Mouse (Mus musculus) CH12.LX (cell line): ENCODE results near the gene Osbpl5.

Experiments used
- CTCF ChIP-seq, 2 experiments: IDR thresholded peaks in 1 of 2; conservative IDR thresholded peaks in 1 of 2; 2 replicates each; pipeline ENCODE4 v1.5.1; 2011 to 2012; ENCODE audit warnings: low read depth in 2 of 2, low read length in 2 of 2, improper control_type of control experiment in 1 of 2, inconsistent platforms in 1 of 2, mild to moderate bottlenecking in 1 of 2, moderate library complexity in 1 of 2
- ELF1 ChIP-seq: IDR thresholded peaks from 2 replicates; pipeline ENCODE4 v1.6.1; 2014; ENCODE audit warnings: low read depth, mild to moderate bottlenecking, inconsistent platforms, low read length, improper control_type of control experiment
- MAX ChIP-seq: IDR thresholded peaks from 2 replicates; pipeline ENCODE4 v1.6.1; 2011; ENCODE audit warnings: low read length, improper control_type of control experiment
- MAZ ChIP-seq: IDR thresholded peaks from 2 replicates; pipeline ENCODE4 v1.6.1; 2012; ENCODE audit warnings: low read depth, mild to moderate bottlenecking, inconsistent platforms, low read length, improper control_type of control experiment, moderate library complexity
- PAX5 ChIP-seq: IDR thresholded peaks from 2 replicates; pipeline ENCODE4 v1.6.1; 2012; ENCODE audit warnings: low read length, inconsistent platforms, mixed read lengths
- POLR2A ChIP-seq: IDR thresholded peaks from 2 replicates; pipeline ENCODE4 v1.6.1; 2011; ENCODE audit warnings: low read depth, mild to moderate bottlenecking, improper control_type of control experiment, low read length
- RAD21 ChIP-seq: IDR thresholded peaks from 2 replicates; pipeline ENCODE4 v1.6.1; 2011; ENCODE audit warnings: low read depth, mild to moderate bottlenecking, low read length, improper control_type of control experiment, moderate library complexity
- TCF12 ChIP-seq: IDR thresholded peaks from 2 replicates; pipeline ENCODE4 v1.6.1; 2014; ENCODE audit warnings: low read depth, mild to moderate bottlenecking, inconsistent platforms, low read length, improper control_type of control experiment
- USF2 ChIP-seq: conservative IDR thresholded peaks from 2 replicates; pipeline ENCODE4 v1.6.1; 2011; ENCODE audit warnings: low read depth, low read length, improper control_type of control experiment
- ZC3H11A ChIP-seq: IDR thresholded peaks from 2 replicates; pipeline ENCODE4 v1.6.1; 2012; ENCODE audit warnings: low read depth, mild to moderate bottlenecking, inconsistent platforms, low read length, improper control_type of control experiment

GRCm38 (mm10) chr7:143777375-143777774 is 20.6 kb upstream of the Osbpl5 start:
- TF ChIP-seq CTCF (conservative IDR thresholded peaks at IDR 0.05 in 1 of 2, IDR thresholded peaks at IDR 0.05 in 1 of 2; ENCODE audit: low read depth in 2 of 2, low read length in 2 of 2) (no peak), POLR2A (no peak), PAX5 (no peak), TCF12 (no peak), MAZ (no peak), ELF1 (no peak), ZC3H11A (no peak), MAX (no peak), RAD21 (no peak), USF2 (no peak)
